Mouse (Mus musculus) gastrocnemius, adult 18-20 months (tissue): ENCODE measurements at regions not wholly inside any gene's neighbourhood (a gene's known extent, or its start where the extent isn't known, plus 50 kb on each side); places are given as distances from the start of the nearest gene placed in this dataset.
"Not testable (repeated sequence)": the region's sequence is repeated elsewhere in the genome, so short reads cannot be mapped to it uniquely, and the experiment has no call there.

Source experiments
- DNase-seq: peaks from one replicate; pipeline ENCODE4 v3.0.0; 2021; ENCODE audit warnings: low spot score

GRCm38 (mm10) chr10:37880841-37881240 lies 742.1 kb upstream of the Marcks start:
- no peak for DNase-seq

GRCm38 (mm10) chr10:37873925-37874324 lies 735.2 kb upstream of the Marcks start:
- no peak for DNase-seq

- DNase-seq, result peak; percentile 12
Measured at GRCm38 (mm10) chr10:37861001-37861400, 722.3 kb upstream of the Marcks start.

GRCm38 (mm10) chr10:37849291-37849846 lies 710.6 kb upstream of the Marcks start:
- no peak for DNase-seq

GRCm38 (mm10) chr10:37842820-37843219 lies 704.1 kb upstream of the Marcks start:
- no peak for DNase-seq

- no peak for DNase-seq
Measured at GRCm38 (mm10) chr10:37841842-37842241, 703.1 kb upstream of the Marcks start.

- no peak for DNase-seq
Measured at GRCm38 (mm10) chr10:37837721-37838120, 699.0 kb upstream of the Marcks start.

GRCm38 (mm10) chr10:37813026-37813425 lies 674.3 kb upstream of the Marcks start:
- DNase-seq, result no peak

- no peak for DNase-seq
Measured at GRCm38 (mm10) chr10:37812405-37812851, 673.7 kb upstream of the Marcks start.

GRCm38 (mm10) chr10:37811789-37812188 lies 673.1 kb upstream of the Marcks start:
- no peak for DNase-seq

GRCm38 (mm10) chr10:37803225-37803805 lies 664.6 kb upstream of the Marcks start:
- DNase-seq, result no peak

- no peak for DNase-seq
Measured at GRCm38 (mm10) chr10:37799397-37799796, 660.7 kb upstream of the Marcks start.

- DNase-seq, result no peak
Measured at GRCm38 (mm10) chr10:37798285-37798684, 659.6 kb upstream of the Marcks start.

- DNase-seq, result no peak
Measured at GRCm38 (mm10) chr10:37797701-37798100, 659.0 kb upstream of the Marcks start.

- no peak for DNase-seq
Measured at GRCm38 (mm10) chr10:37792878-37793277, 654.2 kb upstream of the Marcks start.

- no peak for DNase-seq
Measured at GRCm38 (mm10) chr10:37788049-37788448, 649.3 kb upstream of the Marcks start.

GRCm38 (mm10) chr10:37779383-37780302 lies 640.9 kb upstream of the Marcks start:
- no peak for DNase-seq

- no peak for DNase-seq
Measured at GRCm38 (mm10) chr10:37760542-37761367, 622.0 kb upstream of the Marcks start.

GRCm38 (mm10) chr10:37741581-37741980 lies 602.9 kb upstream of the Marcks start:
- DNase-seq, result no peak

GRCm38 (mm10) chr10:37739024-37739423 lies 600.3 kb upstream of the Marcks start:
- no peak for DNase-seq

- no peak for DNase-seq
Measured at GRCm38 (mm10) chr10:37725609-37726008, 586.9 kb upstream of the Marcks start.

GRCm38 (mm10) chr10:37724994-37725393 lies 586.3 kb upstream of the Marcks start:
- DNase-seq, result not testable (repeated sequence)
